Mouse (Mus musculus): ENCODE measurements around the gene Gm42791. TPM values are rescaled to one million over a fixed set of nuclear protein-coding genes. Genes with fewer than 3 reads are reported as not detected.

The Gm42791 gene
- polyA plus RNA-seq, 1 experiment from 2014 or later = 2.3 TPM

DNA sequence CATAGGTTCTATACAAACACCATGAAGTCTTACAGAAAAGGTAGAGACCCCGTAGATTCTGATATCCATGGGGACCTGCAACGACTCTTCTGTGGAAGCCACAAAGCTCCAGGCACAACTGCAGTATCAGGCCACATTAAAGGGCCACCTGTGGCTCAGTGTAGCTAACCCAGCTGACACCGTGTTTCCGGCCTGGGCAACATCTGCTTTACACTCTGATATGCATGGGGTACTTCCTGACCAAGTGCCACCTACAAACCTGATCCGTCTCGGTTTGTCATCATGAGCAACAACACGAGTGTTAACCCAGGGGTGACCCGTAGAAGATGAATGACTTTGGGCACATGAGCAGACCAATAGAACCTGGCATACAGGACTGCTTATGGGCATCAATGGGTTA lies 18.1 kb downstream of the Gm42791 start:
- no peak for ATAC-seq (ENCODE audit: extremely low read depth, insufficient number of reproducible peaks, low FRiP score, low TSS enrichment)
- H3K36me3 ChIP-seq = no peaks in the 10 kb centered on the region
- 81% methylated on average over 8 of the region's 8 CpGs for WGBS

DNA sequence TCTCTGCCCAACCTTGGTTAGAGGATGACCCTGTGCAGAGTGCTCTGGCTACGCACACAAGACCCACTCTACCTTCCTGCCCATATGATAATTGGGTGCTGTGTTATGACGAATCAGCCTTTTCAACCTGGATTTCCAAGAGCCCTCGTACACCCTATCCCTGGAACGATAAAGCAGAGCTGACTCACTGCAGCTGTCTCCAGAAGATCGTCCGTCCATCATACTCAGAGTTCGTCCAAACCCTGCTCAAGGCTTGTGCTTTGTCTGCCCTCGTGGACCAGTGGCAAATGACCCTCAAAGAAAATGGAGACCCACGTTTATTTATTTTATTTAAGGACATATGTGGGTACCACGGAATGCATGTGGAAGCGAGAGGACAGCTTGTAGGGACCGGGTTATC lies 19.9 kb downstream of the Gm42791 start:
- Histone ChIP-seq H3K9ac (no peak overlapping the region), H3K4me1 (peaks cover 29% of the 10 kb centered on the region), H3K4me2 (no peak overlapping the region), H3K9me3 (no peaks in the 10 kb centered on the region), H3K4me3 (no peak overlapping the region), H3K27me3 (replicated peaks) (no peaks in the 10 kb centered on the region), H3K36me3 (no peaks in the 10 kb centered on the region), H3K27ac (replicated peaks) (no peak overlapping the region)
- 85% methylated on average over 12 of the region's 12 CpGs for WGBS
- no peak for ATAC-seq (ENCODE audit: extremely low read depth, insufficient number of reproducible peaks, low FRiP score, low TSS enrichment)

More for the DNA sequence above, 18.1 kb downstream of the Gm42791 start:
- Histone ChIP-seq H3K4me3 (no peak overlapping the region), H3K27ac (replicated peaks) (peak overlapping the region; percentile 32), H3K4me1 (peaks cover 29% of the 10 kb centered on the region), H3K27me3 (replicated peaks) (no peaks in the 10 kb centered on the region), H3K9me3 (no peaks in the 10 kb centered on the region), H3K9ac (no peak overlapping the region), H3K4me2 (no peak overlapping the region)

- Histone ChIP-seq H3K4me3 (no peak overlapping the region), H3K9me3 (no peaks in the 10 kb centered on the region), H3K27ac (replicated peaks) (no peak overlapping the region), H3K27me3 (replicated peaks) (no peaks in the 10 kb centered on the region), H3K9ac (0 out of 2 replicates have a peak overlapping the region, but pooled peaks have one; percentile 24), H3K36me3 (no peaks in the 10 kb centered on the region), H3K4me2 (no peak overlapping the region), H3K4me1 (peaks cover 31% of the 10 kb centered on the region)
- ATAC-seq (ENCODE audit: extremely low read depth, insufficient number of reproducible peaks, low FRiP score, low TSS enrichment) = no peak
- WGBS = 14% methylated on average over 6 of the region's 6 CpGs
These were observed 21.8 kb downstream of the Gm42791 start for GRCm38 (mm10) chr5:148973019-148973668.

GRCm38 (mm10) chr5:148972167-148972566 lies 22.8 kb downstream of the Gm42791 start:
- 81% methylated on average over 8 of the region's 8 CpGs for WGBS
- Histone ChIP-seq H3K4me2 (no peak overlapping the region), H3K27ac (replicated peaks) (no peak overlapping the region), H3K36me3 (no peaks in the 10 kb centered on the region), H3K9me3 (no peaks in the 10 kb centered on the region), H3K4me1 (peaks cover 28% of the 10 kb centered on the region), H3K9ac (no peak overlapping the region), H3K4me3 (no peak overlapping the region), H3K27me3 (replicated peaks) (no peaks in the 10 kb centered on the region)
- no peak for ATAC-seq (ENCODE audit: extremely low read depth, insufficient number of reproducible peaks, low FRiP score, low TSS enrichment)

DNA sequence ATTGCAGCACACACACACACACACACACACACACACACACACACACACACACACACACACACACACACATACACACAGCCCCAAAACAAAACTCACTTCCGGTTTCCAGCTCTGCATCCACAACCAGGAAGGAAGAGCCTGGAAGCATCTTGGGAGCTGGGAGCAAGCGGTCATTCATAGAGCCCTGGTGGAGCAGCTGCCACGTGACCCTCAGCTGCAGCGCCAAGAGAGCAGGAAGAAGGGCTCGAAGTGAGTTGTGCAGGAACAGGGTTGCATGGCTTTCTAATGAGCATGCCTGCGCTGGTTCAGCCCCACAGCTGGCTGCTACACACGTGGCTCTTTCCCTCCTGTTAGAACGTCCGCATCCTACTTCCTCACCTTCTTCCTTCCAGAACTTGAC lies 25.3 kb downstream of the Gm42791 start:
- no peaks in the 10 kb centered on the region for H3K36me3 ChIP-seq
- no peak overlapping the region for H3K4me3 ChIP-seq
- peaks cover 49% of the 10 kb centered on the region for H3K4me1 ChIP-seq
- no peaks in the 10 kb centered on the region for H3K27me3 ChIP-seq (replicated peaks)
- 0 out of 2 replicates have a peak overlapping the region, but pooled peaks have one; percentile 1 for H3K27ac ChIP-seq (replicated peaks)
- H3K9me3 ChIP-seq = no peaks in the 10 kb centered on the region
- WGBS = 50% methylated on average over 9 of the region's 9 CpGs
- ATAC-seq (ENCODE audit: extremely low read depth, insufficient number of reproducible peaks, low FRiP score, low TSS enrichment) = no peak
- no peak overlapping the region for H3K9ac ChIP-seq
- no peak overlapping the region for H3K4me2 ChIP-seq

- Histone ChIP-seq H3K4me1 (peaks cover 53% of the 10 kb centered on the region), H3K9me3 (no peaks in the 10 kb centered on the region), H3K4me3 (no peak overlapping the region), H3K4me2 (no peak overlapping the region), H3K27ac (replicated peaks) (0 out of 2 replicates have a peak overlapping the region, but pooled peaks have one; percentile 1), H3K9ac (no peak overlapping the region), H3K27me3 (replicated peaks) (no peaks in the 10 kb centered on the region), H3K36me3 (no peaks in the 10 kb centered on the region)
- no peak for ATAC-seq (ENCODE audit: extremely low read depth, insufficient number of reproducible peaks, low FRiP score, low TSS enrichment)
- WGBS = 61% methylated on average over 7 of the region's 7 CpGs
These were observed 25.9 kb downstream of the Gm42791 start for GRCm38 (mm10) chr5:148968958-148969576.

GRCm38 (mm10) chr5:148968179-148968578 lies 26.8 kb downstream of the Gm42791 start:
- no peak overlapping the region for H3K9ac ChIP-seq
- no peak overlapping the region for H3K4me2 ChIP-seq
- H3K4me1 ChIP-seq = peaks cover 49% of the 10 kb centered on the region
- 71% methylated on average over 5 of the region's 5 CpGs for WGBS
- no peaks in the 10 kb centered on the region for H3K36me3 ChIP-seq
- no peaks in the 10 kb centered on the region for H3K27me3 ChIP-seq (replicated peaks)
- ATAC-seq (ENCODE audit: extremely low read depth, insufficient number of reproducible peaks, low FRiP score, low TSS enrichment) = no peak
- H3K9me3 ChIP-seq = no peaks in the 10 kb centered on the region
- no peak overlapping the region for H3K27ac ChIP-seq (replicated peaks)
- H3K4me3 ChIP-seq = no peak overlapping the region

DNA sequence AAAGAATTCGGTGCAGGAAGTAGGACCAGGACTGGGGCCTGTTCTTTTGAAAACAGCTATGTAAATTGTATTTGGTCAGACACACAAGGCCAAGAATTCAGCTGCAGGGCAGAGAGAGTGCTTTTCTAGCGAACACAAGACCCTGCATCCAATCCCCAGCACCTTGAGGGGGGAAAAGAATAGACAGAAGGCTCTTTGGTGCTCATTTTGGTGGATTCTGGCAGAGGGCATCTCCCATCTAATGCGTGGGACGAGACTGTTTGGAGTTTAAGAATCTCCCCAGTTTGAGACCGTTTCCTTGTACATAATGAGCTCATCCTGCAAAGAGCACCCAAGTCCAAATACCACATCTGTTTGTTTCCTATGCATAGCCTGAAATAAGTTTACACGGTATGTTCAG lies 28.6 kb downstream of the Gm42791 start:
- Histone ChIP-seq H3K9ac (peak overlapping the region; percentile 50; the same call in 1 of the 2 replicates), H3K4me1 (peaks cover 45% of the 10 kb centered on the region), H3K9me3 (no peaks in the 10 kb centered on the region), H3K4me3 (no peak overlapping the region), H3K27me3 (replicated peaks) (no peaks in the 10 kb centered on the region), H3K36me3 (no peaks in the 10 kb centered on the region), H3K27ac (replicated peaks) (peak overlapping the region; percentile 77), H3K4me2 (peak overlapping the region; percentile 53; the same call in 1 of the 2 replicates)
- no peak for ATAC-seq (ENCODE audit: extremely low read depth, insufficient number of reproducible peaks, low FRiP score, low TSS enrichment)
- WGBS = 53% methylated on average over 6 of the region's 6 CpGs

- Histone ChIP-seq H3K27ac (replicated peaks) (peak overlapping the region; percentile 77), H3K9me3 (no peaks in the 10 kb centered on the region), H3K4me1 (peaks cover 45% of the 10 kb centered on the region), H3K4me2 (peak overlapping the region; percentile 53), H3K4me3 (no peak overlapping the region), H3K36me3 (no peaks in the 10 kb centered on the region), H3K9ac (0 out of 2 replicates have a peak overlapping the region, but pooled peaks have one; percentile 12), H3K27me3 (replicated peaks) (no peaks in the 10 kb centered on the region)
- WGBS = 5% methylated on average over 13 of the region's 13 CpGs
- ATAC-seq (ENCODE audit: extremely low read depth, insufficient number of reproducible peaks, low FRiP score, low TSS enrichment) = no peak
These were observed 29.1 kb downstream of the Gm42791 start for GRCm38 (mm10) chr5:148965691-148966333.

GRCm38 (mm10) chr5:148965089-148965591 lies 29.8 kb downstream of the Gm42791 start:
- Histone ChIP-seq H3K27ac (replicated peaks) (peak overlapping the region; percentile 77), H3K9me3 (no peaks in the 10 kb centered on the region), H3K27me3 (replicated peaks) (no peaks in the 10 kb centered on the region), H3K9ac (0 out of 2 replicates have a peak overlapping the region, but pooled peaks have one; percentile 40), H3K4me1 (peaks cover 49% of the 10 kb centered on the region), H3K4me3 (no peak overlapping the region), H3K4me2 (peak overlapping the region; percentile 53), H3K36me3 (no peaks in the 10 kb centered on the region)
- 57% methylated on average over 15 of the region's 15 CpGs for WGBS
- ATAC-seq (ENCODE audit: extremely low read depth, insufficient number of reproducible peaks, low FRiP score, low TSS enrichment) = no peak

DNA sequence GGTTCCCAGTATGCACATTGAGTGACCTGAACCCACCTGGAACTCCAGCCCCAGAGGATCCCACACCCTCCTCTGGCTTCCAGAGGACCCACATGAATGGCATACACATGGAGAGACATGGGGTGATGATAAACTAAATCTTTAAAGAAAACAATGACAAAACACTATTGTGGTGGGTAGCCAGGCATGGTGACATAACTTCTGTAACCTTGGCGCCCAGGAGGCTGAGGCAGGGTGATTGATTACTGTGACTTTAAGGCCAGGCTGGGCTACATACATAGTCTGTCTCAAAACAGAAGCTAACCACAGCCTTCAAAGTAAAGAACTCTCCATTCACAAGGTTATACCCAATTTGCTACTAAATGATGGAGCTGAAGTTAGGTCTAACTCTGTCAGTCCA lies 30.7 kb downstream of the Gm42791 start:
- no peaks in the 10 kb centered on the region for H3K9me3 ChIP-seq
- no peaks in the 10 kb centered on the region for H3K27me3 ChIP-seq (replicated peaks)
- no peaks in the 10 kb centered on the region for H3K36me3 ChIP-seq
- no peak overlapping the region for H3K4me2 ChIP-seq
- ATAC-seq (ENCODE audit: extremely low read depth, insufficient number of reproducible peaks, low FRiP score, low TSS enrichment) = no peak
- H3K4me1 ChIP-seq = peaks cover 53% of the 10 kb centered on the region
- no peak overlapping the region for H3K4me3 ChIP-seq
- WGBS = 80% methylated on average over 1 of the region's 1 CpGs
- no peak overlapping the region for H3K9ac ChIP-seq
- H3K27ac ChIP-seq (replicated peaks) = no peak overlapping the region
